Mouse (Mus musculus): ENCODE results near the gene Gpr27. TPM values are rescaled to one million over a fixed set of nuclear protein-coding genes. Genes with fewer than 3 reads are reported as not detected.

The Gpr27 gene
- polyA plus RNA-seq, 1 experiment from 2014 or later: 20.6 TPM

- ATAC-seq: peak; percentile 12; the same call in 1 of the 2 replicates
- no peaks in the 10 kb centered on the region for H3K27me3 ChIP-seq (ENCODE audit: control insufficient read depth, insufficient read depth, low read depth, low read length)
- no peaks in the 10 kb centered on the region for H3K9me3 ChIP-seq (replicated peaks; ENCODE audit: control insufficient read depth, low read length, poor library complexity, severe bottlenecking)
- H3K4me1 ChIP-seq (ENCODE audit: control insufficient read depth, insufficient read depth, low read length): peaks cover 46% of the 10 kb centered on the region
- no peaks in the 10 kb centered on the region for H3K36me3 ChIP-seq (ENCODE audit: control insufficient read depth, insufficient read depth, low read length)
- no peak overlapping the region for H3K4me3 ChIP-seq (ENCODE audit: low read depth, low read length)
- H3K27ac ChIP-seq (ENCODE audit: low read length): peak overlapping the region; percentile 85
- no peak overlapping the region for H3K9ac ChIP-seq (ENCODE audit: low read depth, low read length)
- WGBS: 54% methylated on average over 7 of the region's 7 CpGs
- no peak overlapping the region for H3K4me2 ChIP-seq (ENCODE audit: low read length)
Observed at GRCm38 (mm10) chr6:99670481-99671119, 21.9 kb upstream of the Gpr27 start.

GRCm38 (mm10) chr6:99671768-99672167, 20.7 kb upstream of the Gpr27 start:
- no peak overlapping the region for H3K27ac ChIP-seq (ENCODE audit: low read length)
- no peaks in the 10 kb centered on the region for H3K9me3 ChIP-seq (replicated peaks; ENCODE audit: control insufficient read depth, low read length, poor library complexity, severe bottlenecking)
- ATAC-seq: no peak
- 61% methylated on average over 3 of the region's 3 CpGs for WGBS
- no peaks in the 10 kb centered on the region for H3K36me3 ChIP-seq (ENCODE audit: control insufficient read depth, insufficient read depth, low read length)
- H3K4me2 ChIP-seq (ENCODE audit: low read length): no peak overlapping the region
- H3K9ac ChIP-seq (ENCODE audit: low read depth, low read length): no peak overlapping the region
- no peak overlapping the region for H3K4me3 ChIP-seq (ENCODE audit: low read depth, low read length)
- no peaks in the 10 kb centered on the region for H3K27me3 ChIP-seq (ENCODE audit: control insufficient read depth, insufficient read depth, low read depth, low read length)
- H3K4me1 ChIP-seq (ENCODE audit: control insufficient read depth, insufficient read depth, low read length): peaks cover 44% of the 10 kb centered on the region

- H3K4me3 ChIP-seq (ENCODE audit: low read depth, low read length): no peak overlapping the region
- ATAC-seq: no peak
- H3K4me2 ChIP-seq (ENCODE audit: low read length): no peak overlapping the region
- WGBS: 54% methylated on average over 4 of the region's 4 CpGs
- peak overlapping the region; percentile 68 for H3K27ac ChIP-seq (ENCODE audit: low read length)
- peaks cover 22% of the 10 kb centered on the region for H3K4me1 ChIP-seq (ENCODE audit: control insufficient read depth, insufficient read depth, low read length)
- H3K36me3 ChIP-seq (ENCODE audit: control insufficient read depth, insufficient read depth, low read length): no peaks in the 10 kb centered on the region
- no peaks in the 10 kb centered on the region for H3K27me3 ChIP-seq (ENCODE audit: control insufficient read depth, insufficient read depth, low read depth, low read length)
- H3K9ac ChIP-seq (ENCODE audit: low read depth, low read length): no peak overlapping the region
- H3K9me3 ChIP-seq (replicated peaks; ENCODE audit: control insufficient read depth, low read length, poor library complexity, severe bottlenecking): no peaks in the 10 kb centered on the region
Observed at GRCm38 (mm10) chr6:99674482-99674881, 18.0 kb upstream of the Gpr27 start.

- 90% methylated on average over 8 of the region's 8 CpGs for WGBS
- Histone ChIP-seq H3K9ac (ENCODE audit: low read depth, low read length) (no peak overlapping the region), H3K27me3 (ENCODE audit: control insufficient read depth, insufficient read depth, low read depth, low read length) (no peaks in the 10 kb centered on the region), H3K36me3 (ENCODE audit: control insufficient read depth, insufficient read depth, low read length) (no peaks in the 10 kb centered on the region), H3K9me3 (replicated peaks; ENCODE audit: control insufficient read depth, low read length, poor library complexity, severe bottlenecking) (no peaks in the 10 kb centered on the region), H3K4me3 (ENCODE audit: low read depth, low read length) (no peak overlapping the region), H3K4me1 (ENCODE audit: control insufficient read depth, insufficient read depth, low read length) (peaks cover 6% of the 10 kb centered on the region), H3K4me2 (ENCODE audit: low read length) (no peak overlapping the region), H3K27ac (ENCODE audit: low read length) (no peak overlapping the region)
- ATAC-seq: no peak
Observed at GRCm38 (mm10) chr6:99677325-99677724, 15.2 kb upstream of the Gpr27 start.

- H3K27ac ChIP-seq (ENCODE audit: low read length): 0 out of 2 replicates have a peak overlapping the region, but pooled peaks have one; percentile 17
- 59% methylated on average over 11 of the region's 11 CpGs for WGBS
Observed at GRCm38 (mm10) chr6:99678108-99678507, 14.4 kb upstream of the Gpr27 start.

GRCm38 (mm10) chr6:99683974-99684373, 8.5 kb upstream of the Gpr27 start:
- Histone ChIP-seq H3K9me3 (replicated peaks; ENCODE audit: control insufficient read depth, low read length, poor library complexity, severe bottlenecking) (0 out of 2 replicates have a peak, but pooled peaks cover 4% of the 10 kb centered on the region), H3K9ac (ENCODE audit: low read depth, low read length) (no peak overlapping the region), H3K4me2 (ENCODE audit: low read length) (no peak overlapping the region), H3K4me3 (ENCODE audit: low read depth, low read length) (no peak overlapping the region), H3K4me1 (ENCODE audit: control insufficient read depth, insufficient read depth, low read length) (no peaks in the 10 kb centered on the region; the same call in 1 of the 2 replicates), H3K36me3 (ENCODE audit: control insufficient read depth, insufficient read depth, low read length) (no peaks in the 10 kb centered on the region), H3K27ac (ENCODE audit: low read length) (no peak overlapping the region), H3K27me3 (ENCODE audit: control insufficient read depth, insufficient read depth, low read depth, low read length) (no peaks in the 10 kb centered on the region)
- WGBS: 97% methylated on average over 5 of the region's 5 CpGs
- no peak for ATAC-seq

More at GRCm38 (mm10) chr6:99678108-99678507, 14.4 kb upstream of the Gpr27 start:
- Histone ChIP-seq H3K36me3 (ENCODE audit: control insufficient read depth, insufficient read depth, low read length) (no peaks in the 10 kb centered on the region), H3K27me3 (ENCODE audit: control insufficient read depth, insufficient read depth, low read depth, low read length) (no peaks in the 10 kb centered on the region), H3K4me3 (ENCODE audit: low read depth, low read length) (no peak overlapping the region), H3K4me2 (ENCODE audit: low read length) (no peak overlapping the region), H3K9ac (ENCODE audit: low read depth, low read length) (no peak overlapping the region), H3K9me3 (replicated peaks; ENCODE audit: control insufficient read depth, low read length, poor library complexity, severe bottlenecking) (no peaks in the 10 kb centered on the region), H3K4me1 (ENCODE audit: control insufficient read depth, insufficient read depth, low read length) (peaks cover 6% of the 10 kb centered on the region)
- no peak for ATAC-seq

GRCm38 (mm10) chr6:99684899-99685298, 7.6 kb upstream of the Gpr27 start:
- H3K4me1 ChIP-seq (ENCODE audit: control insufficient read depth, insufficient read depth, low read length): no peaks in the 10 kb centered on the region; the same call in 1 of the 2 replicates
- H3K27me3 ChIP-seq (ENCODE audit: control insufficient read depth, insufficient read depth, low read depth, low read length): no peaks in the 10 kb centered on the region
- WGBS: 57% methylated on average over 5 of the region's 5 CpGs
- ATAC-seq: no peak
- no peak overlapping the region for H3K4me3 ChIP-seq (ENCODE audit: low read depth, low read length)
- H3K4me2 ChIP-seq (ENCODE audit: low read length): no peak overlapping the region
- H3K9ac ChIP-seq (ENCODE audit: low read depth, low read length): no peak overlapping the region
- 0 out of 2 replicates have a peak, but pooled peaks cover 4% of the 10 kb centered on the region for H3K9me3 ChIP-seq (replicated peaks; ENCODE audit: control insufficient read depth, low read length, poor library complexity, severe bottlenecking)
- no peak overlapping the region for H3K27ac ChIP-seq (ENCODE audit: low read length)
- no peaks in the 10 kb centered on the region for H3K36me3 ChIP-seq (ENCODE audit: control insufficient read depth, insufficient read depth, low read length)

- no peak for ATAC-seq
- no peak overlapping the region for H3K4me3 ChIP-seq (ENCODE audit: low read depth, low read length)
- H3K9me3 ChIP-seq (replicated peaks; ENCODE audit: control insufficient read depth, low read length, poor library complexity, severe bottlenecking): 0 out of 2 replicates have a peak, but pooled peaks cover 4% of the 10 kb centered on the region
- H3K27ac ChIP-seq (ENCODE audit: low read length): no peak overlapping the region
- H3K36me3 ChIP-seq (ENCODE audit: control insufficient read depth, insufficient read depth, low read length): no peaks in the 10 kb centered on the region
- H3K4me1 ChIP-seq (ENCODE audit: control insufficient read depth, insufficient read depth, low read length): peaks cover 5% of the 10 kb centered on the region
- 86% methylated on average over 6 of the region's 6 CpGs for WGBS
- H3K9ac ChIP-seq (ENCODE audit: low read depth, low read length): no peak overlapping the region
- H3K27me3 ChIP-seq (ENCODE audit: control insufficient read depth, insufficient read depth, low read depth, low read length): no peaks in the 10 kb centered on the region
- no peak overlapping the region for H3K4me2 ChIP-seq (ENCODE audit: low read length)
Observed at GRCm38 (mm10) chr6:99688513-99688912, 4.0 kb upstream of the Gpr27 start.

GRCm38 (mm10) chr6:99691666-99692205, 743 bp upstream of the Gpr27 start:
- peaks cover 29% of the 10 kb centered on the region for H3K4me1 ChIP-seq (ENCODE audit: control insufficient read depth, insufficient read depth, low read length)
- no peaks in the 10 kb centered on the region for H3K9me3 ChIP-seq (replicated peaks; ENCODE audit: control insufficient read depth, low read length, poor library complexity, severe bottlenecking)
- H3K9ac ChIP-seq (ENCODE audit: low read depth, low read length): peak overlapping the region; percentile 85
- no peaks in the 10 kb centered on the region for H3K27me3 ChIP-seq (ENCODE audit: control insufficient read depth, insufficient read depth, low read depth, low read length)
- ATAC-seq: peak; percentile 16; the same call in 1 of the 2 replicates
- H3K4me2 ChIP-seq (ENCODE audit: low read length): peak overlapping the region; percentile 93
- peak overlapping the region; percentile 96 for H3K27ac ChIP-seq (ENCODE audit: low read length)
- 2% methylated on average over 24 of the region's 25 CpGs for WGBS
- peak overlapping the region; percentile 83 for H3K4me3 ChIP-seq (ENCODE audit: low read depth, low read length)
- no peaks in the 10 kb centered on the region for H3K36me3 ChIP-seq (ENCODE audit: control insufficient read depth, insufficient read depth, low read length)

Data from midbrain, embryonic 16.5 days (tissue).